Mouse (Mus musculus) forebrain, embryonic 16.5 days (tissue): ENCODE results near the gene Samd8. TPM values are rescaled to one million over a fixed set of nuclear protein-coding genes. Genes with fewer than 3 reads are reported as not detected.

Source experiments
- ATAC-seq: fragments of 200-750 bp; cut with Nextera tagmentation; 2 replicates; pipeline ENCODE4 v1.8.0; 2017; ENCODE audit warnings: mild to moderate bottlenecking, moderate library complexity
- H3K27ac ChIP-seq: fragments of 300-500 bp; sonication (generic); 2 replicates; pipeline ENCODE4 v1.5.1; 2014; ENCODE audit warnings: low read length, control low read depth
- H3K27me3 ChIP-seq: fragments of 300-500 bp; sonication (generic); replicated peaks from 2 replicates; pipeline ENCODE4 v1.6.1; 2014; ENCODE audit warnings: low read length; ENCODE audit not compliant: control insufficient read depth, insufficient read depth
- H3K36me3 ChIP-seq: fragments of 300-500 bp; sonication (generic); 2 replicates; pipeline ENCODE4 v1.6.1; 2014; ENCODE audit not compliant: control insufficient read depth, insufficient read depth
- H3K4me1 ChIP-seq: fragments of 300-500 bp; sonication (generic); replicated peaks from 2 replicates; pipeline ENCODE4 v1.6.1; 2014; ENCODE audit warnings: low read length; ENCODE audit not compliant: control insufficient read depth, insufficient read depth
- H3K4me2 ChIP-seq: fragments of 300-500 bp; sonication (generic); 2 replicates; pipeline ENCODE4 v1.6.1; 2014; ENCODE audit warnings: mild to moderate bottlenecking, low read length, control low read depth
- H3K4me3 ChIP-seq: fragments of 300-500 bp; sonication (generic); replicated peaks from 2 replicates; pipeline ENCODE4 v1.5.1; 2014; ENCODE audit warnings: mild to moderate bottlenecking, low read length, control low read depth
- H3K9ac ChIP-seq: fragments of 300-500 bp; sonication (generic); replicated peaks from 2 replicates; pipeline ENCODE4 v1.6.1; 2014; ENCODE audit warnings: low read depth, low read length, control low read depth
- H3K9me3 ChIP-seq: fragments of 300-500 bp; sonication (generic); 2 replicates; pipeline ENCODE4 v1.6.1; 2016; ENCODE audit warnings: low read length; ENCODE audit not compliant: control insufficient read depth
- WGBS: fragments of 180-500 bp; shearing (Covaris S2); extraction: QIAGEN DNeasy Blood & Tissue Kit; methylation state at CpG from one replicate; pipeline ENCODE4 v1.1.7; 2014; 5-methylcytosine and 5-hydroxymethylcytosine counted together
- polyA plus RNA-seq: library from polyadenylated mRNA; unstranded; fragments of >200 nt; fragmentation: Nextera tagmentation; extraction: Ambion mirVana; gene quantifications from 2 replicates; pipeline ENCODE4 v1.2.1, GENCODE M21; 2015

Samd8 gene
- polyA plus RNA-seq, 1 experiment from 2014 or later, result 24.6 TPM

- 91% methylated on average over 4 of the region's 4 CpGs for WGBS
- Histone ChIP-seq H3K36me3 (peaks cover 11% of the 10 kb centered on the region), H3K4me1 (no peaks in the 10 kb centered on the region), H3K9me3 (no peaks in the 10 kb centered on the region), H3K4me3 (no peak overlapping the region), H3K9ac (no peak overlapping the region), H3K4me2 (no peak overlapping the region), H3K27ac (no peak overlapping the region), H3K27me3 (no peaks in the 10 kb centered on the region)
- no peak for ATAC-seq
Observed at GRCm38 (mm10) chr14:21776201-21776600, 25.9 kb downstream of the Samd8 start.

- WGBS, result 37% methylated on average over 4 of the region's 4 CpGs
- Histone ChIP-seq H3K36me3 (peaks cover 6% of the 10 kb centered on the region; the same call in 1 of the 2 replicates), H3K4me2 (no peak overlapping the region), H3K9me3 (no peaks in the 10 kb centered on the region), H3K9ac (no peak overlapping the region), H3K4me1 (no peaks in the 10 kb centered on the region), H3K27me3 (no peaks in the 10 kb centered on the region), H3K27ac (no peak overlapping the region), H3K4me3 (no peak overlapping the region)
- no peak for ATAC-seq
Observed at GRCm38 (mm10) chr14:21786500-21786899, 36.2 kb downstream of the Samd8 start.

- no peaks in the 10 kb centered on the region for H3K27me3 ChIP-seq
- peaks cover 7% of the 10 kb centered on the region; the same call in 1 of the 2 replicates for H3K36me3 ChIP-seq
- H3K4me2 ChIP-seq, result no peak overlapping the region
- H3K9me3 ChIP-seq, result no peaks in the 10 kb centered on the region
- H3K4me3 ChIP-seq, result no peak overlapping the region
- 86% methylated on average over 3 of the region's 3 CpGs for WGBS
- no peaks in the 10 kb centered on the region for H3K4me1 ChIP-seq
- no peak overlapping the region for H3K27ac ChIP-seq
- no peak overlapping the region for H3K9ac ChIP-seq
- no peak for ATAC-seq
Observed at GRCm38 (mm10) chr14:21787374-21787773, 37.0 kb downstream of the Samd8 start.

GRCm38 (mm10) chr14:21788121-21788520 is 37.8 kb downstream of the Samd8 start:
- ATAC-seq, result no peak
- Histone ChIP-seq H3K36me3 (peaks cover 9% of the 10 kb centered on the region; the same call in 1 of the 2 replicates), H3K4me2 (no peak overlapping the region), H3K27me3 (no peaks in the 10 kb centered on the region), H3K9ac (no peak overlapping the region), H3K27ac (no peak overlapping the region), H3K4me3 (no peak overlapping the region), H3K4me1 (no peaks in the 10 kb centered on the region), H3K9me3 (no peaks in the 10 kb centered on the region)
- WGBS, result 86% methylated on average over 5 of the region's 5 CpGs

- Histone ChIP-seq H3K4me1 (no peaks in the 10 kb centered on the region), H3K27me3 (no peaks in the 10 kb centered on the region), H3K4me2 (no peak overlapping the region), H3K9ac (no peak overlapping the region), H3K36me3 (peaks cover 3% of the 10 kb centered on the region; the same call in 1 of the 2 replicates), H3K27ac (no peak overlapping the region), H3K4me3 (no peak overlapping the region), H3K9me3 (no peaks in the 10 kb centered on the region)
- WGBS, result 93% methylated on average over 9 of the region's 9 CpGs
- no peak for ATAC-seq
Observed at GRCm38 (mm10) chr14:21790585-21791251, 40.4 kb downstream of the Samd8 start.

GRCm38 (mm10) chr14:21791722-21792121 is 41.4 kb downstream of the Samd8 start:
- H3K4me1 ChIP-seq, result no peaks in the 10 kb centered on the region
- 93% methylated on average over 4 of the region's 4 CpGs for WGBS
- no peak overlapping the region for H3K4me2 ChIP-seq
- peaks cover 3% of the 10 kb centered on the region; the same call in 1 of the 2 replicates for H3K36me3 ChIP-seq
- H3K4me3 ChIP-seq, result no peak overlapping the region
- H3K27me3 ChIP-seq, result no peaks in the 10 kb centered on the region
- ATAC-seq, result no peak
- H3K9me3 ChIP-seq, result no peaks in the 10 kb centered on the region
- no peak overlapping the region for H3K9ac ChIP-seq
- H3K27ac ChIP-seq, result no peak overlapping the region

GRCm38 (mm10) chr14:21792250-21792649 is 41.9 kb downstream of the Samd8 start:
- WGBS, result 96% methylated on average over 6 of the region's 6 CpGs
- no peak for ATAC-seq
- Histone ChIP-seq H3K27me3 (no peaks in the 10 kb centered on the region), H3K36me3 (peaks cover 3% of the 10 kb centered on the region; the same call in 1 of the 2 replicates), H3K27ac (no peak overlapping the region), H3K9ac (no peak overlapping the region), H3K9me3 (no peaks in the 10 kb centered on the region), H3K4me2 (no peak overlapping the region), H3K4me3 (no peak overlapping the region), H3K4me1 (no peaks in the 10 kb centered on the region)

GRCm38 (mm10) chr14:21800641-21801040 is 50.3 kb downstream of the Samd8 start:
- no peak for ATAC-seq
- no peak overlapping the region for H3K4me2 ChIP-seq

GRCm38 (mm10) chr14:21801624-21802023 is 51.3 kb downstream of the Samd8 start:
- no peak overlapping the region for H3K27ac ChIP-seq
- ATAC-seq, result no peak
- no peak overlapping the region for H3K4me2 ChIP-seq
- no peak overlapping the region for H3K9ac ChIP-seq
- 74% methylated on average over 7 of the region's 7 CpGs for WGBS
- peaks cover 3% of the 10 kb centered on the region; the same call in 1 of the 2 replicates for H3K36me3 ChIP-seq
- no peaks in the 10 kb centered on the region for H3K4me1 ChIP-seq
- no peaks in the 10 kb centered on the region for H3K9me3 ChIP-seq
- H3K27me3 ChIP-seq, result no peaks in the 10 kb centered on the region
- H3K4me3 ChIP-seq, result no peak overlapping the region

More at GRCm38 (mm10) chr14:21800641-21801040, 50.3 kb downstream of the Samd8 start:
- WGBS, result 96% methylated on average over 4 of the region's 4 CpGs
- no peak overlapping the region for H3K4me3 ChIP-seq
- H3K36me3 ChIP-seq, result peaks cover 3% of the 10 kb centered on the region; the same call in 1 of the 2 replicates
- no peak overlapping the region for H3K9ac ChIP-seq
- no peak overlapping the region for H3K27ac ChIP-seq
- no peaks in the 10 kb centered on the region for H3K4me1 ChIP-seq
- no peaks in the 10 kb centered on the region for H3K9me3 ChIP-seq
- no peaks in the 10 kb centered on the region for H3K27me3 ChIP-seq
